In genomic region chr14:27029771-27030173, GRCm38 (mm10) we compare ENCODE assay signal across 8 mouse cellular contexts. TPM values are rescaled to one million over a fixed set of nuclear protein-coding genes. Genes with fewer than 3 reads are reported as not detected.
DNase-seq lines count a peak whose midpoint lies in the region; ATAC-seq and TF ChIP-seq lines count a peak whose summit lies in the region.

No protein-coding gene starts in this region.

- peak; percentile 46 for TF ChIP-seq CTCF in bone marrow, adult 2 months (IDR thresholded peaks at IDR 0.05; ENCODE audit: control insufficient read depth, insufficient read depth, low read length)

- H3K27me3 ChIP-seq in embryonic facial prominence, embryonic 14.5 days (replicated peaks; ENCODE audit: control insufficient read depth, insufficient read depth, low read length), result no peaks in the 10 kb centered on the region

- H3K4me3 ChIP-seq in bone marrow, adult 2 months (replicated peaks; ENCODE audit: control insufficient read depth, low read depth, low read length), result no peak overlapping the region
- no peak overlapping the region for H3K4me3 ChIP-seq in embryonic facial prominence, embryonic 14.5 days (ENCODE audit: low read depth, low read length)

- peak; percentile 86 for ATAC-seq in embryonic facial prominence, embryonic 14.5 days (ENCODE audit: low read depth)
- ATAC-seq in hematopoietic stem cell, adult 5-6 weeks (replicated peaks in 1 of 2; ENCODE audit: insufficient read depth in 1 of 2, low FRiP score in 2 of 2, low TSS enrichment in 1 of 2, low read depth in 1 of 2, poor library complexity in 2 of 2, severe bottlenecking in 2 of 2), result peak; percentile 64 to 83
- peak; percentile 86 for ATAC-seq in megakaryocyte, adult 5-6 weeks (ENCODE audit: poor library complexity, severe bottlenecking)

- H3K27ac ChIP-seq in bone marrow, adult 2 months (ENCODE audit: control insufficient read depth, insufficient read depth, low read depth, low read length, poor library complexity), result no peak overlapping the region
- H3K27ac ChIP-seq in embryonic facial prominence, embryonic 14.5 days (replicated peaks; ENCODE audit: low read depth, low read length), result no peak overlapping the region; the same call in 1 of the 2 replicates

- no peaks in the 10 kb centered on the region for H3K4me1 ChIP-seq in bone marrow, adult 2 months (ENCODE audit: control insufficient read depth, insufficient read depth, low read length)
- no peaks in the 10 kb centered on the region for H3K4me1 ChIP-seq in embryonic facial prominence, embryonic 14.5 days (ENCODE audit: control insufficient read depth, insufficient read depth, low read length)

- no peak overlapping the region for H3K4me2 ChIP-seq in embryonic facial prominence, embryonic 14.5 days (ENCODE audit: low read depth, low read length)

- 5% methylated on average over 15 of the region's 15 CpGs for WGBS in bone marrow, adult 2 months
- WGBS in embryonic facial prominence, embryonic 14.5 days, result 5% methylated on average over 15 of the region's 15 CpGs

- peak overlapping the region; percentile 5; the same call in 1 of the 2 replicates for H3K9ac ChIP-seq in embryonic facial prominence, embryonic 14.5 days (ENCODE audit: low read depth, low read length)

- no peak for TF ChIP-seq POLR2A in bone marrow, adult 2 months (IDR thresholded peaks at IDR 0.05; ENCODE audit: borderline replicate concordance, control insufficient read depth, low read depth, low read length)

- H3K9me3 ChIP-seq in embryonic facial prominence, embryonic 14.5 days (ENCODE audit: control insufficient read depth, low read length), result no peaks in the 10 kb centered on the region

- peak; percentile 48 to 84 for DNase-seq in adrenal gland, adult (ENCODE audit: inconsistent age in 2 of 2, low spot score in 1 of 2)
- no peak for DNase-seq in adrenal gland, postnatal 4 days (ENCODE audit: low spot score in 2 of 2)
- peak; percentile 94 for DNase-seq in embryonic facial prominence, embryonic 14.5 days (ENCODE audit: low spot score)
- peak; percentile 61 for DNase-seq in layer of hippocampus, adult 9-10 months (ENCODE audit: low spot score)
- peak; percentile 14 to 18 for DNase-seq in right cerebral cortex, postnatal 36 days (ENCODE audit: low spot score in 2 of 2)

- no peaks in the 10 kb centered on the region for H3K36me3 ChIP-seq in embryonic facial prominence, embryonic 14.5 days (ENCODE audit: control insufficient read depth, insufficient read depth, low read length)

RNA-seq across cellular contexts. Expression of gene Il17rd, which starts 9.0 kb away (rescaled TPM):
- total RNA-seq in adrenal gland, postnatal 4 days (2021), result 10 to 100 TPM in 1 of 2 experiments, 1 to 10 TPM in 1; 7.1 to 10.1 TPM
- 0.16 and 1.4 TPM in 2 replicates for polyA plus RNA-seq in bone marrow, adult 2 months (2011; ENCODE audit: insufficient read depth, insufficient read length, low replicate concordance, missing spikeins)
- 4.9 and 5.7 TPM in 2 replicates for polyA plus RNA-seq in embryonic facial prominence, embryonic 14.5 days (2014; fragmentation: Nextera tagmentation; extraction: Ambion mirVana)
- 0.13 TPM in 1 of 2 replicates, not detected in the other for total RNA-seq in hematopoietic stem cell, adult 5-6 weeks (2017)
- not detected in 2 replicates for total RNA-seq in megakaryocyte, adult 5-6 weeks (2015)
- 0.11 TPM in 1 of 2 replicates, not detected in the other for total RNA-seq in megakaryocyte, adult 5-6 weeks (2017)

RNA-seq across cellular contexts. Expression of gene Hesx1, which starts 35.6 kb away (rescaled TPM):
- under 1 TPM; 0.42 to 0.73 TPM for total RNA-seq in adrenal gland, postnatal 4 days (2021)
- polyA plus RNA-seq in bone marrow, adult 2 months (2011; ENCODE audit: insufficient read depth, insufficient read length, low replicate concordance, missing spikeins), result not detected in 2 replicates
- polyA plus RNA-seq in embryonic facial prominence, embryonic 14.5 days (2014; fragmentation: Nextera tagmentation; extraction: Ambion mirVana), result 0.19 TPM in 1 of 2 replicates, not detected in the other
- not detected in 2 replicates for total RNA-seq in hematopoietic stem cell, adult 5-6 weeks (2017)
- total RNA-seq in megakaryocyte, adult 5-6 weeks (2015), result 0.11 and 0.78 TPM in 2 replicates
- total RNA-seq in megakaryocyte, adult 5-6 weeks (2017), result 1.6 TPM in 1 of 2 replicates, not detected in the other

RNA-seq across cellular contexts. Expression of gene Appl1, which starts 58.7 kb away (rescaled TPM):
- 10 to 100 TPM; 40.5 to 44.4 TPM for total RNA-seq in adrenal gland, postnatal 4 days (2021)
- polyA plus RNA-seq in bone marrow, adult 2 months (2011; ENCODE audit: insufficient read depth, insufficient read length, low replicate concordance, missing spikeins), result 2.9 and 7.5 TPM in 2 replicates
- polyA plus RNA-seq in embryonic facial prominence, embryonic 14.5 days (2014; fragmentation: Nextera tagmentation; extraction: Ambion mirVana), result 48.6 and 50.8 TPM in 2 replicates
- 47.7 and 52.2 TPM in 2 replicates for total RNA-seq in hematopoietic stem cell, adult 5-6 weeks (2017)
- total RNA-seq in megakaryocyte, adult 5-6 weeks (2015), result 19.9 and 23.8 TPM in 2 replicates
- total RNA-seq in megakaryocyte, adult 5-6 weeks (2017), result 30.8 and 38.9 TPM in 2 replicates

Comparison
In these comparisons a context has a peak if more than half of its experiments do, and no peak if none do; other contexts are left out.
1. DNase-seq: peak in adrenal gland, adult (2 of 2), embryonic facial prominence, embryonic 14.5 days (single experiment), layer of hippocampus, adult 9-10 months (single experiment) and right cerebral cortex, postnatal 36 days (2 of 2); none in adrenal gland, postnatal 4 days (0 of 2).
2. Peak in every context shown above with its lines, with median percentiles within 50 percentile points of each other: ATAC-seq.